Mouse (Mus musculus) myocyte (in vitro differentiated cells): ENCODE results near the gene Rgs14. TPM values are rescaled to one million over a fixed set of nuclear protein-coding genes. Genes with fewer than 3 reads are reported as not detected.

Source experiments
- H3K27me3 ChIP-seq: one replicate; pipeline ENCODE4 v1.6.1; 2011; ENCODE audit not compliant: control insufficient read depth, insufficient read depth, insufficient read length
- H3K36me3 ChIP-seq: one replicate; pipeline ENCODE4 v1.6.1; 2011; ENCODE audit not compliant: control insufficient read depth, insufficient read depth
- H3K4me2 ChIP-seq: one replicate; pipeline ENCODE4 v1.6.1; 2011; ENCODE audit warnings: low read depth, control low read depth
- H3K4me3 ChIP-seq: one replicate; pipeline ENCODE4 v1.5.1; 2011; ENCODE audit warnings: mild to moderate bottlenecking, control low read depth, moderate library complexity
- H3K79me2 ChIP-seq: one replicate; pipeline ENCODE4 v1.6.1; 2011; ENCODE audit not compliant: control insufficient read depth, insufficient read depth
- H3ac ChIP-seq: one replicate; pipeline ENCODE4 v1.6.1; 2011; ENCODE audit not compliant: control insufficient read depth, insufficient read length
- CEBPB ChIP-seq: IDR thresholded peaks from 2 replicates; pipeline ENCODE4 v1.6.1; 2011; ENCODE audit warnings: mild to moderate bottlenecking, moderate library complexity; ENCODE audit not compliant: poor library complexity, insufficient read depth, severe bottlenecking
- E2F4 ChIP-seq: IDR thresholded peaks from one replicate; pipeline ENCODE4 v1.6.1; 2011; ENCODE audit warnings: mild to moderate bottlenecking, control low read depth, moderate library complexity; ENCODE audit not compliant: insufficient read depth
- MAX ChIP-seq: IDR thresholded peaks from one replicate; pipeline ENCODE4 v1.6.1; 2011; ENCODE audit warnings: low read depth, mild to moderate bottlenecking, control low read depth
- MYOD1 ChIP-seq, 3 experiments: IDR thresholded peaks; one replicate each; pipeline ENCODE4 v1.6.1; 2011; ENCODE audit warnings: control low read depth in 2 of 3, low read depth in 2 of 3, mild to moderate bottlenecking in 2 of 3, moderate library complexity in 1 of 3; ENCODE audit not compliant: insufficient read length in 2 of 3, control insufficient read depth in 1 of 3
- MYOG ChIP-seq, 3 experiments: IDR thresholded peaks; one replicate each; pipeline ENCODE4 v1.6.1; 2011; ENCODE audit warnings: control low read depth in 2 of 3, low read depth in 2 of 3, mild to moderate bottlenecking in 2 of 3; ENCODE audit not compliant: insufficient read length in 2 of 3, control insufficient read depth in 1 of 3, insufficient read depth in 1 of 3
- POLR2A ChIP-seq: IDR thresholded peaks from one replicate; pipeline ENCODE4 v1.6.1; 2011; ENCODE audit warnings: low read depth, mild to moderate bottlenecking, control low read depth, moderate library complexity; ENCODE audit not compliant: insufficient read length
- POLR2AphosphoS2 ChIP-seq: IDR thresholded peaks from one replicate; pipeline ENCODE4 v1.6.1; 2011; ENCODE audit warnings: low read depth, control low read depth; ENCODE audit not compliant: insufficient read length
- REST ChIP-seq: IDR thresholded peaks from one replicate; pipeline ENCODE4 v1.6.1; 2011; ENCODE audit warnings: mild to moderate bottlenecking, control low read depth, moderate library complexity; ENCODE audit not compliant: insufficient read depth, insufficient read length
- SRF ChIP-seq: IDR thresholded peaks from one replicate; pipeline ENCODE4 v1.6.1; 2011; ENCODE audit warnings: low read depth; ENCODE audit not compliant: control insufficient read depth, insufficient read length
- TCF12 ChIP-seq: IDR thresholded peaks from one replicate; pipeline ENCODE4 v1.6.1; 2011; ENCODE audit warnings: mild to moderate bottlenecking, control low read depth; ENCODE audit not compliant: poor library complexity, insufficient read depth, severe bottlenecking
- TCF3 ChIP-seq: IDR thresholded peaks from one replicate; pipeline ENCODE4 v1.6.1; 2011; ENCODE audit warnings: low read depth, control low read depth; ENCODE audit not compliant: insufficient read length
- USF1 ChIP-seq: IDR thresholded peaks from one replicate; pipeline ENCODE4 v1.6.1; 2011; ENCODE audit warnings: low read depth, mild to moderate bottlenecking, control low read depth, moderate library complexity
- polyA plus RNA-seq: library from polyadenylated mRNA; unstranded; fragments of >200 nt; fragmentation: generic; extraction: Trizol; gene quantifications from one replicate; pipeline ENCODE4 v1.2.1, GENCODE M21; 2012; ENCODE audit warnings: missing spikeins

The Rgs14 gene
- polyA plus RNA-seq, 1 experiment, result 2.3 TPM

- peaks cover 46% of the 10 kb centered on the region for H3K79me2 ChIP-seq
- no peaks in the 10 kb centered on the region for H3K27me3 ChIP-seq
- H3K4me2 ChIP-seq, result no peak overlapping the region
- TF ChIP-seq POLR2AphosphoS2 (peak; percentile 51), POLR2A (peak; percentile 12), MYOD1 (IDR thresholded peaks at IDR 0.05; ENCODE audit: control insufficient read depth in 1 of 3, insufficient read length in 2 of 3, low read depth in 2 of 3) (no peak), CEBPB (no peak)
- peaks cover 3% of the 10 kb centered on the region for H3K36me3 ChIP-seq
- H3K4me3 ChIP-seq, result no peak overlapping the region
- no peak overlapping the region for H3ac ChIP-seq
These were observed 43.9 kb upstream of the Rgs14 start for GRCm38 (mm10) chr13:55325596-55325995.

- Histone ChIP-seq H3K36me3 (peaks cover 3% of the 10 kb centered on the region), H3K4me2 (peak overlapping the region; percentile 29), H3ac (no peak overlapping the region), H3K4me3 (no peak overlapping the region), H3K79me2 (peaks cover 31% of the 10 kb centered on the region), H3K27me3 (no peaks in the 10 kb centered on the region)
- no peak for TF ChIP-seq TCF3
- TF ChIP-seq REST, result no peak
- TF ChIP-seq POLR2AphosphoS2, result peak; percentile 74
These were observed 42.4 kb upstream of the Rgs14 start for GRCm38 (mm10) chr13:55327169-55327568.

- Histone ChIP-seq H3K4me3 (peak overlapping the region; percentile 36), H3K36me3 (peaks cover 3% of the 10 kb centered on the region), H3K27me3 (no peaks in the 10 kb centered on the region), H3K79me2 (peaks cover 27% of the 10 kb centered on the region), H3ac (no peak overlapping the region), H3K4me2 (peak overlapping the region; percentile 69)
- TF ChIP-seq E2F4, result no peak
- no peak for TF ChIP-seq REST
- peak; percentile 17 for TF ChIP-seq POLR2A
- no peak for TF ChIP-seq MYOG (IDR thresholded peaks at IDR 0.05; ENCODE audit: control insufficient read depth in 1 of 3, insufficient read depth in 1 of 3, insufficient read length in 2 of 3, low read depth in 2 of 3)
- TF ChIP-seq TCF3, result no peak
- TF ChIP-seq USF1, result no peak
- TF ChIP-seq MAX, result no peak
- peak; percentile 43 for TF ChIP-seq POLR2AphosphoS2
- no peak for TF ChIP-seq TCF12
- no peak for TF ChIP-seq SRF
- no peak for TF ChIP-seq CEBPB
- no peak for TF ChIP-seq MYOD1 (IDR thresholded peaks at IDR 0.05; ENCODE audit: control insufficient read depth in 1 of 3, insufficient read length in 2 of 3, low read depth in 2 of 3)
These were observed 41.9 kb upstream of the Rgs14 start for GRCm38 (mm10) chr13:55327633-55328032.

- H3ac ChIP-seq, result no peak overlapping the region
- peaks cover 3% of the 10 kb centered on the region for H3K36me3 ChIP-seq
- H3K4me2 ChIP-seq, result peak overlapping the region; percentile 69
- no peak for TF ChIP-seq MAX
- TF ChIP-seq TCF12, result no peak
- no peak for TF ChIP-seq POLR2A
- no peak for TF ChIP-seq CEBPB
- TF ChIP-seq SRF, result no peak
- no peak for TF ChIP-seq MYOG (IDR thresholded peaks at IDR 0.05; ENCODE audit: control insufficient read depth in 1 of 3, insufficient read depth in 1 of 3, insufficient read length in 2 of 3, low read depth in 2 of 3)
- TF ChIP-seq E2F4, result no peak
- TF ChIP-seq USF1, result no peak
- TF ChIP-seq POLR2AphosphoS2, result no peak
- TF ChIP-seq MYOD1 (IDR thresholded peaks at IDR 0.05; ENCODE audit: control insufficient read depth in 1 of 3, insufficient read length in 2 of 3, low read depth in 2 of 3), result no peak
- TF ChIP-seq REST, result no peak
- TF ChIP-seq TCF3, result no peak
- peaks cover 21% of the 10 kb centered on the region for H3K79me2 ChIP-seq
- H3K27me3 ChIP-seq, result no peaks in the 10 kb centered on the region
- peak overlapping the region; percentile 36 for H3K4me3 ChIP-seq
These were observed 41.4 kb upstream of the Rgs14 start for GRCm38 (mm10) chr13:55328171-55328570.

GRCm38 (mm10) chr13:55328641-55329040 lies 40.9 kb upstream of the Rgs14 start:
- H3K79me2 ChIP-seq, result peaks cover 17% of the 10 kb centered on the region
- peak overlapping the region; percentile 36 for H3K4me3 ChIP-seq

More at GRCm38 (mm10) chr13:55328641-55329040, 40.9 kb upstream of the Rgs14 start:
- TF ChIP-seq MYOG (IDR thresholded peaks at IDR 0.05; ENCODE audit: control insufficient read depth in 1 of 3, insufficient read depth in 1 of 3, insufficient read length in 2 of 3, low read depth in 2 of 3) (no peak), TCF3 (no peak)
- Histone ChIP-seq H3K27me3 (no peaks in the 10 kb centered on the region), H3K36me3 (peaks cover 3% of the 10 kb centered on the region), H3ac (peak overlapping the region; percentile 50), H3K4me2 (peak overlapping the region; percentile 69)
